Mouse (Mus musculus): Measurements from ENCODE around the gene 2210016L21Rik.

2210016L21Rik gene

GRCm38 (mm10) chr5:114942766-114943130 lies 790 bp downstream of the 2210016L21Rik start:
- DNase-seq (ENCODE audit: low spot score in 2 of 2), result no peak

GRCm38 (mm10) chr5:114945072-114945471 lies 3.1 kb downstream of the 2210016L21Rik start:
- no peak for DNase-seq (ENCODE audit: low spot score in 2 of 2)

GRCm38 (mm10) chr5:114948891-114949290 lies 6.9 kb downstream of the 2210016L21Rik start:
- DNase-seq (ENCODE audit: low spot score in 2 of 2), result peak in 1 of 2 experiments; percentile 54

- peak in 1 of 2 experiments; percentile 40 for DNase-seq (ENCODE audit: low spot score in 2 of 2)
Measured at GRCm38 (mm10) chr5:114949316-114949715, 7.4 kb downstream of the 2210016L21Rik start.

- DNase-seq (ENCODE audit: low spot score in 2 of 2), result peak in 1 of 2 experiments; percentile 41
Measured at GRCm38 (mm10) chr5:114949812-114950211, 7.9 kb downstream of the 2210016L21Rik start.

GRCm38 (mm10) chr5:114950669-114951068 lies 8.7 kb downstream of the 2210016L21Rik start:
- DNase-seq (ENCODE audit: low spot score in 2 of 2), result peak in 1 of 2 experiments; percentile 34

- no peak for DNase-seq (ENCODE audit: low spot score in 2 of 2)
Measured at GRCm38 (mm10) chr5:114951279-114951880, 9.4 kb downstream of the 2210016L21Rik start.

GRCm38 (mm10) chr5:114953326-114953725 lies 11.4 kb downstream of the 2210016L21Rik start:
- DNase-seq (ENCODE audit: low spot score in 2 of 2), result no peak

GRCm38 (mm10) chr5:114958069-114958468 lies 16.1 kb downstream of the 2210016L21Rik start:
- no peak for DNase-seq (ENCODE audit: low spot score in 2 of 2)

GRCm38 (mm10) chr5:114961590-114962360 lies 19.8 kb downstream of the 2210016L21Rik start:
- no peak for DNase-seq (ENCODE audit: low spot score in 2 of 2)

- DNase-seq (ENCODE audit: low spot score in 2 of 2), result no peak
Measured at GRCm38 (mm10) chr5:114964315-114964966, 22.5 kb downstream of the 2210016L21Rik start.

GRCm38 (mm10) chr5:114964967-114965898 lies 23.3 kb downstream of the 2210016L21Rik start:
- no peak for DNase-seq (ENCODE audit: low spot score in 2 of 2)

- DNase-seq (ENCODE audit: low spot score in 2 of 2), result no peak
Measured at GRCm38 (mm10) chr5:114967523-114968268, 25.7 kb downstream of the 2210016L21Rik start.

- DNase-seq (ENCODE audit: low spot score in 2 of 2), result no peak
Measured at GRCm38 (mm10) chr5:114968651-114969050, 26.7 kb downstream of the 2210016L21Rik start.

GRCm38 (mm10) chr5:114969064-114969463 lies 27.1 kb downstream of the 2210016L21Rik start:
- DNase-seq (ENCODE audit: low spot score in 2 of 2), result no peak

GRCm38 (mm10) chr5:114969609-114970215 lies 27.8 kb downstream of the 2210016L21Rik start:
- no peak for DNase-seq (ENCODE audit: low spot score in 2 of 2)

- DNase-seq (ENCODE audit: low spot score in 2 of 2), result no peak
Measured at GRCm38 (mm10) chr5:114970824-114971227, 28.9 kb downstream of the 2210016L21Rik start, which contains the start of gene Hnf1a. Gene Hnf1a, minus strand, starts transcription at chr5:114971094.

- no peak for DNase-seq (ENCODE audit: low spot score in 2 of 2)
Measured at GRCm38 (mm10) chr5:114972201-114972600, 30.2 kb downstream of the 2210016L21Rik start.

- no peak for DNase-seq (ENCODE audit: low spot score in 2 of 2)
Measured at GRCm38 (mm10) chr5:114973131-114973530, 31.2 kb downstream of the 2210016L21Rik start.

- no peak for DNase-seq (ENCODE audit: low spot score in 2 of 2)
Measured at GRCm38 (mm10) chr5:114976935-114977334, 35.0 kb downstream of the 2210016L21Rik start.

Measured in right cerebral cortex, postnatal 10 days (tissue).